Mouse (Mus musculus) heart, embryonic 10.5 days (tissue): ENCODE results near the gene Homer3. TPM values are rescaled to one million over a fixed set of nuclear protein-coding genes. Genes with fewer than 3 reads are reported as not detected.

ENCODE experiments used
- DNase-seq: peaks from one replicate; pipeline ENCODE4 v3.0.0-alpha.2; 2017; ENCODE audit warnings: low spot score
- H3K27ac ChIP-seq: fragments of 300-500 bp; sonication (generic); 2 replicates; pipeline ENCODE4 v1.5.1; 2016; ENCODE audit warnings: mild to moderate bottlenecking
- H3K27me3 ChIP-seq: fragments of 300-500 bp; sonication (generic); 2 replicates; pipeline ENCODE4 v1.6.1; 2016; ENCODE audit warnings: mild to moderate bottlenecking; ENCODE audit not compliant: poor library complexity, insufficient read depth, severe bottlenecking
- H3K36me3 ChIP-seq: fragments of 300-500 bp; sonication (generic); 2 replicates; pipeline ENCODE4 v1.6.1; 2016; ENCODE audit warnings: mild to moderate bottlenecking, moderate library complexity
- H3K4me1 ChIP-seq: fragments of 300-500 bp; sonication (generic); 2 replicates; pipeline ENCODE4 v1.6.1; 2016; ENCODE audit warnings: mild to moderate bottlenecking
- H3K4me3 ChIP-seq: fragments of 300-500 bp; sonication (generic); 2 replicates; pipeline ENCODE4 v1.5.1; 2016; ENCODE audit warnings: mild to moderate bottlenecking, moderate library complexity
- H3K9me3 ChIP-seq: fragments of 300-500 bp; sonication (generic); 2 replicates; pipeline ENCODE4 v1.6.1; 2016; ENCODE audit warnings: mild to moderate bottlenecking, moderate library complexity
- WGBS: fragments of 180-500 bp; shearing (Covaris S2); methylation state at CpG from one replicate; pipeline ENCODE4 v1.1.7; 2016; 5-methylcytosine and 5-hydroxymethylcytosine counted together
- polyA plus RNA-seq: library from polyadenylated mRNA; unstranded; fragments of >200 nt; fragmentation: Nextera tagmentation; extraction: Ambion mirVana; gene quantifications from 2 replicates; pipeline ENCODE4 v1.2.1, GENCODE M21; 2016

The Homer3 gene
- 42.7 and 80.5 TPM in 2 replicates for polyA plus RNA-seq

DNA sequence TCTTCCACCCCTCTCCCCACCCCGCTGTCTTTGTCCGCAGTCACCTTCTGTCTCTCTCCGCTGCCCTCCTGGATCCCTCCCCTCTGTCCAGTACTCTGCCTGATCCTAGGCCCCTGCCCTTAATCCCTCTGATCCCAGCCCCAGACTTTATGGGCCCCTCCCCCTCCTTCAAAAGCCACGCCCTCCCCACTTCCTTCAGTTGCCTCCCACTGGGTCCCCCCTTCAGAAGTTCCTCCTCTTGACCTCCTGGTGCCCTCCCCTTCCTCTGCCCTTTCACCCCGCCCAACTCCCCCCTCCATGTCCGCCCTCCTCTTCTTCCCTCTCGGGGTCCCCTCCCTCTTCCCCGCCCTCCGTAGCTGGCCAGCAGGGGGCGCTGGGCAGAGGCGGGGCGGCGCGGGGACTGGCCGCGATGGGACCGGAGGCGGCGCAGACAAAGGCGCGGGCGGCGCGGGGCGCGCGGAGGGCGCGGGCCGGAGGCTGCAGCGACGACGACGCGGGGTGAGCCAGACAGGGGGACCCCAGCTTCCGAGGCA, at the start of gene Homer3:
Gene Homer3 (plus strand): TSS at position 225 of the 533 bp plus-strand sequence.
- Histone ChIP-seq H3K27me3 (no peaks in the 10 kb centered on the region), H3K9me3 (no peaks in the 10 kb centered on the region), H3K4me1 (peaks cover 54% of the 10 kb centered on the region), H3K27ac (peak within 1 kb of the TSS; percentile 95), H3K4me3 (peak within 1 kb of the TSS; percentile 85), H3K36me3 (peaks cover 34% of the 10 kb centered on the region)
- 2% methylated on average over 36 of the region's 36 CpGs for WGBS
- DNase-seq: peak; percentile 95

GRCm38 (mm10) chr8:70233606-70234005, 49.0 kb upstream of the Homer3 start:
- H3K9me3 ChIP-seq: no peaks in the 10 kb centered on the region
- peak overlapping the region; percentile 81 for H3K4me3 ChIP-seq
- no peak for DNase-seq
- no peaks in the 10 kb centered on the region for H3K27me3 ChIP-seq
- H3K27ac ChIP-seq: peak overlapping the region; percentile 91; the same call in 1 of the 2 replicates
- peaks cover 20% of the 10 kb centered on the region for H3K4me1 ChIP-seq
- H3K36me3 ChIP-seq: peaks cover 48% of the 10 kb centered on the region
- 5% methylated on average over 13 of the region's 13 CpGs for WGBS

- Histone ChIP-seq H3K4me3 (peak within 1 kb of the TSS; percentile 81), H3K36me3 (peaks cover 49% of the 10 kb centered on the region), H3K27ac (peak within 1 kb of the TSS; percentile 91), H3K4me1 (peaks cover 20% of the 10 kb centered on the region), H3K27me3 (no peaks in the 10 kb centered on the region), H3K9me3 (no peaks in the 10 kb centered on the region)
- DNase-seq: peak; percentile 98
- under 1% methylated on average over 67 of the region's 67 CpGs for WGBS
These were observed 48.4 kb upstream of the Homer3 start, which contains the start of the genes Sugp2 and Armc6 for GRCm38 (mm10) chr8:70234080-70234780. Gene Sugp2, plus strand, starts transcription at chr8:70234226. Gene Armc6, minus strand, starts transcription at chr8:70234466.

DNA sequence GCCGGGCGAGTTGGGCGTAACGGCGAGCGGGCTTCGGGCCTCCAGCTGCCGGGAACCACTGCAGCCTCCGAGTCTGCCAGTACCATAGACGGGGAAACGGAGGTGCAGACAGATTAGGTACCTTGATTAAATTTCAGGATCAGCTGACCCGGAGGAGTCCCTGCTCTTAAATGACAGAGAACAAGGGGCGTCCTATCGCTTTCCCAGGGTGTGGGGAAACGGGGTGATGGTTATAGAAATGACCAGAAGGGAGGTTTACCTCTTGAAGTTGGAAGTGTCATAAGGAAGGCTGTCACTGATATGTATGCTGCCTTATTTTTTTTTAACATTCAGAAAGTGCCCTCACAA, 47.9 kb upstream of the Homer3 start:
- H3K9me3 ChIP-seq: no peaks in the 10 kb centered on the region
- H3K4me1 ChIP-seq: peaks cover 20% of the 10 kb centered on the region
- H3K27me3 ChIP-seq: no peaks in the 10 kb centered on the region
- peak overlapping the region; percentile 81 for H3K4me3 ChIP-seq
- DNase-seq: no peak
- WGBS: under 1% methylated on average over 15 of the region's 15 CpGs
- peak overlapping the region; percentile 91 for H3K27ac ChIP-seq
- peaks cover 49% of the 10 kb centered on the region for H3K36me3 ChIP-seq

GRCm38 (mm10) chr8:70237842-70238241, 44.8 kb upstream of the Homer3 start:
- no peak overlapping the region for H3K4me3 ChIP-seq
- 74% methylated on average over 2 of the region's 2 CpGs for WGBS
- H3K36me3 ChIP-seq: peaks cover 63% of the 10 kb centered on the region
- H3K4me1 ChIP-seq: peaks cover 18% of the 10 kb centered on the region
- no peaks in the 10 kb centered on the region for H3K9me3 ChIP-seq
- no peak overlapping the region for H3K27ac ChIP-seq
- no peak for DNase-seq
- no peaks in the 10 kb centered on the region for H3K27me3 ChIP-seq

DNA sequence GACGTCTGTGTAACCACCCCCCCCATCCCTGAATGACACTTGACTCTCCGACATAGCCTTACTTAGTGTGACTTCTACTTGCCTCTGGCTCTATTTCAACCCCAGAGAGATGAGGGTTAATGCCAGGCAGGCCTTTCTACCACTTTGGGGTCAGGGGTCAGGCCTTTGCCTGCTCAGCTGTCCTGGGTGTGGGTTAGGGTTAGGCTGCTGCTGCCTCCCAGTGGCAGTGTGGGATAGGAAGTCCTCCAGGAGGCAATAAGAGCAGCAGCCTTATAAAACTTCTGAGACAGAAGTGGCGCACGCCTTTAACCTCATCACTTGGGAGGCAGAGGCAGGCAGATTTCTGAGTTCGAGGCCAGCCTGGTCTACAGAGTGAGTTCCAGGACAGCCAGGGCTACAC, 42.0 kb upstream of the Homer3 start:
- H3K27me3 ChIP-seq: no peaks in the 10 kb centered on the region
- H3K4me3 ChIP-seq: no peak overlapping the region
- DNase-seq: no peak
- peaks cover 82% of the 10 kb centered on the region for H3K36me3 ChIP-seq
- 86% methylated on average over 5 of the region's 5 CpGs for WGBS
- no peak overlapping the region for H3K27ac ChIP-seq
- H3K4me1 ChIP-seq: peaks cover 6% of the 10 kb centered on the region
- no peaks in the 10 kb centered on the region for H3K9me3 ChIP-seq

DNA sequence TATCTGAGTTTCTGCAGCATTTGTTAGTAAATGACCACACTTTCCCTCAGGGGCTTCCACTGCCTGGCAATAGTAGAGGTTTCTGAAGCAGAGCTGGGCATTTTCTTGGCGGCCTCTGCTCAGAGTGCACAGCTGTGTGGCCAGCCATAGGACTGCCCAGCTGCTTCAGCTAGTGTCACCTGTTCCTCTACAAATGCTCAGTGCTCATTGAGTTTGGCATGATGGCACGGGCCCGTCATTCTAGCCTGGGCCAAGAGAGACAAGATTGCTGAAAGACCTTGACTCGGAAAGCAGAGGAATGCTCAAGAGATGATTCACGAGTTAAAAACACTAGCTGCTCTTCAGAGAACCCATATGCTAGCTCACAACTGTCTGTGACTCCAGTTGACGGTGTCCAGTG, 36.0 kb upstream of the Homer3 start:
- Histone ChIP-seq H3K27ac (no peak overlapping the region), H3K27me3 (no peaks in the 10 kb centered on the region), H3K9me3 (no peaks in the 10 kb centered on the region), H3K4me1 (no peaks in the 10 kb centered on the region), H3K4me3 (no peak overlapping the region), H3K36me3 (peaks cover 91% of the 10 kb centered on the region)
- no peak for DNase-seq
- WGBS: 90% methylated on average over 6 of the region's 6 CpGs

DNA sequence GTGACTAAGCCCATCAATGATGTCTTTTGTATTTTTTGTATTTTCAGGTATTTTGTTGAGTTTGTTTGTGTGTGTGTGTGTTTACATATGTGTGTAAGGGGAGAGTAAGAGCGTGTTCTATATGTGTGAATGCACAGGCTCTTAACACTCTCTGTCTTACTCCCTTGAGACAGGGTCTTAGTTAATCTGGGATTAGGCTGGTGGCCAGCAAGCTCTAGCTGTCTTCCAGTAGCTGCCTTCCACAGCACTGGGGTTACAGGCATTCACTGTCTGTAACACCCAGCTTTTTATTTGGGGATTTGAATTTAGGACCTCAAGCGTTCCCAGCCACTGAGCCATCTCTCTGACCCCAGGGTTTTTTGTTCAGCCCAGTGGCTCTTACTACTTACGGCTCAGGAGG, 34.8 kb upstream of the Homer3 start:
- Histone ChIP-seq H3K36me3 (peaks cover 91% of the 10 kb centered on the region), H3K27ac (no peak overlapping the region), H3K27me3 (no peaks in the 10 kb centered on the region), H3K9me3 (no peaks in the 10 kb centered on the region), H3K4me3 (no peak overlapping the region), H3K4me1 (no peaks in the 10 kb centered on the region)
- WGBS: 87% methylated on average over 3 of the region's 3 CpGs
- no peak for DNase-seq

GRCm38 (mm10) chr8:70254628-70255027, 28.0 kb upstream of the Homer3 start:
- H3K27me3 ChIP-seq: no peaks in the 10 kb centered on the region
- DNase-seq: no peak
- H3K27ac ChIP-seq: no peak overlapping the region
- no peak overlapping the region for H3K4me3 ChIP-seq
- peaks cover 100% of the 10 kb centered on the region for H3K36me3 ChIP-seq
- no peaks in the 10 kb centered on the region for H3K9me3 ChIP-seq
- 0 out of 2 replicates have a peak, but pooled peaks cover 4% of the 10 kb centered on the region for H3K4me1 ChIP-seq
- WGBS: 73% methylated on average over 1 of the region's 1 CpGs

- Histone ChIP-seq H3K9me3 (no peaks in the 10 kb centered on the region), H3K27ac (no peak overlapping the region), H3K4me1 (0 out of 2 replicates have a peak, but pooled peaks cover 4% of the 10 kb centered on the region), H3K27me3 (no peaks in the 10 kb centered on the region), H3K4me3 (no peak overlapping the region), H3K36me3 (peaks cover 100% of the 10 kb centered on the region)
- 85% methylated on average over 3 of the region's 3 CpGs for WGBS
- no peak for DNase-seq
These were observed 25.2 kb upstream of the Homer3 start for GRCm38 (mm10) chr8:70257456-70257855.

DNA sequence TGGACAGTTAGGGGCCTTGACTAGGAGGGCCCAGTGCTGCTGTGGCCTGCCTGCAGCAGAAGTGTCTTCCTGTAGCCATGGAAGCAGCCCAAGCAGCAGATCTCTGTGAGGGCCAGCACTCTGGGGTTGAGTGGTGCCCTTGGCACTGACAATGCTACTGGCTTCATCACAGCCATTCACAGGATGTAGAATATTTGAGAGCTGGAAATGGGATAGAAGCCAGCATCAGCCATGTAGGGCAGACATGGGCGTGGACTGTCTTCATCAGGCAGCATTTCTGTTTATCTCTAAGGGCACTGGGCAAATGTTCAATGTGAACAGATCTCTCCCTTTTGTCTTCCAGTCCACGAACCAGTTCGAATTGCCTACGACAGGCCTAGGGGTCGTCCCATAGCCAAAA, 24.0 kb upstream of the Homer3 start:
- no peaks in the 10 kb centered on the region for H3K27me3 ChIP-seq
- H3K4me3 ChIP-seq: no peak overlapping the region
- 90% methylated on average over 5 of the region's 5 CpGs for WGBS
- no peaks in the 10 kb centered on the region for H3K9me3 ChIP-seq
- H3K27ac ChIP-seq: no peak overlapping the region
- DNase-seq: no peak
- 0 out of 2 replicates have a peak, but pooled peaks cover 4% of the 10 kb centered on the region for H3K4me1 ChIP-seq
- H3K36me3 ChIP-seq: peaks cover 100% of the 10 kb centered on the region

DNA sequence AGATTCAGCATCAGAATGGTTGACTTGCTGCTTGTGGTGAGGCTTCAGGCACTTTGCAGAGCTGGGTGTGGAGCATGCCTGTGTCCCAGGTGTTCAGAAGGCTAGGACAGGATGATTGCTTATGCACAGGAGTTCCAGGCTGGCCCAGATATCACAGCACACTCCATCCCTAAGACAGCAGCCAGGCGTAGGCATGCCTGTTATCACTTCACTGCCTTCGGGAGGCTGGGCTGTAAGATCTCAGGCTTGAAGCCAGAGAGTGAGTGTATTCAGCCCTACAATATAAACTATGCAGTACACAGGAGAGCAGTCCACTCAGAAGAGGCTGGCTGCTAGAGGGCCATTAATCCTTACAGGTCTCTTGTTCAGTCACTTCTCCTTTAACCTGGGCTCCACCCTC, 23.6 kb upstream of the Homer3 start:
- Histone ChIP-seq H3K27me3 (no peaks in the 10 kb centered on the region), H3K9me3 (no peaks in the 10 kb centered on the region), H3K4me1 (0 out of 2 replicates have a peak, but pooled peaks cover 4% of the 10 kb centered on the region), H3K4me3 (no peak overlapping the region), H3K36me3 (peaks cover 100% of the 10 kb centered on the region), H3K27ac (no peak overlapping the region)
- 46% methylated on average over 2 of the region's 2 CpGs for WGBS
- DNase-seq: no peak

GRCm38 (mm10) chr8:70267674-70268073, 15.0 kb upstream of the Homer3 start:
- H3K9me3 ChIP-seq: no peaks in the 10 kb centered on the region
- no peak overlapping the region for H3K4me3 ChIP-seq
- no peak overlapping the region for H3K27ac ChIP-seq
- peaks cover 34% of the 10 kb centered on the region for H3K36me3 ChIP-seq
- no peaks in the 10 kb centered on the region for H3K27me3 ChIP-seq
- H3K4me1 ChIP-seq: peaks cover 28% of the 10 kb centered on the region
- 81% methylated on average over 3 of the region's 3 CpGs for WGBS
- no peak for DNase-seq
